Mouse (Mus musculus) CH12.LX (cell line): ENCODE measurements around the gene Cited4.

Experiments used
- CTCF ChIP-seq, 2 experiments: IDR thresholded peaks in 1 of 2; conservative IDR thresholded peaks in 1 of 2; 2 replicates each; pipeline ENCODE4 v1.5.1; 2011 to 2012; ENCODE audit warnings: low read depth in 2 of 2, low read length in 2 of 2, improper control_type of control experiment in 1 of 2, inconsistent platforms in 1 of 2, mild to moderate bottlenecking in 1 of 2, moderate library complexity in 1 of 2
- KAT2A ChIP-seq: IDR thresholded peaks from 2 replicates; pipeline ENCODE4 v1.6.1; 2012; ENCODE audit warnings: low read length, improper control_type of control experiment, inconsistent platforms; ENCODE audit not compliant: insufficient replicate concordance
- MAX ChIP-seq: IDR thresholded peaks from 2 replicates; pipeline ENCODE4 v1.6.1; 2011; ENCODE audit warnings: low read length, improper control_type of control experiment
- POLR2A ChIP-seq: IDR thresholded peaks from 2 replicates; pipeline ENCODE4 v1.6.1; 2011; ENCODE audit warnings: low read depth, mild to moderate bottlenecking, improper control_type of control experiment, low read length
- USF1 ChIP-seq: IDR thresholded peaks from 2 replicates; pipeline ENCODE4 v1.6.1; 2014; ENCODE audit warnings: low read depth, mild to moderate bottlenecking, inconsistent platforms, low read length, improper control_type of control experiment
- ZKSCAN1 ChIP-seq: IDR thresholded peaks from 2 replicates; pipeline ENCODE4 v1.6.1; 2012; ENCODE audit warnings: low read depth, inconsistent platforms, low read length, improper control_type of control experiment, borderline replicate concordance

- TF ChIP-seq CTCF (conservative IDR thresholded peaks at IDR 0.05 in 1 of 2, IDR thresholded peaks at IDR 0.05 in 1 of 2; ENCODE audit: low read depth in 2 of 2, low read length in 2 of 2) (peak; percentile 85 to 89), POLR2A (no peak), KAT2A (no peak), ZKSCAN1 (no peak), MAX (no peak), USF1 (no peak)
These were observed 15.8 kb downstream of the Cited4 start for GRCm38 (mm10) chr4:120682168-120682567.
